Mouse (Mus musculus) small intestine, adult 2 months (tissue): ENCODE data around the gene D230025D16Rik. TPM values are rescaled to one million over a fixed set of nuclear protein-coding genes. Genes with fewer than 3 reads are reported as not detected.

ENCODE experiments used
- H3K27ac ChIP-seq: fragments of 200-500 bp; 2 replicates; pipeline ENCODE4 v1.5.1; 2012; ENCODE audit warnings: low read depth, low read length, control low read depth, inconsistent platforms; ENCODE audit not compliant: insufficient read depth
- H3K27me3 ChIP-seq: fragments of 200-500 bp; 2 replicates; pipeline ENCODE4 v1.6.1; 2012; ENCODE audit warnings: mild to moderate bottlenecking, moderate library complexity, low read length, inconsistent platforms; ENCODE audit not compliant: control insufficient read depth, insufficient read depth
- H3K36me3 ChIP-seq: fragments of 200-500 bp; 2 replicates; pipeline ENCODE4 v1.6.1; 2012; ENCODE audit warnings: mild to moderate bottlenecking, low read length, control low read depth, inconsistent platforms; ENCODE audit not compliant: control insufficient read depth, insufficient read depth
- H3K4me1 ChIP-seq: fragments of 200-500 bp; 2 replicates; pipeline ENCODE4 v1.6.1; 2012; ENCODE audit warnings: low read length, inconsistent platforms, mixed read lengths; ENCODE audit not compliant: control insufficient read depth, insufficient read depth, insufficient read length
- H3K4me3 ChIP-seq: fragments of 200-500 bp; 2 replicates; pipeline ENCODE4 v1.5.1; 2012; ENCODE audit warnings: low read depth, mild to moderate bottlenecking, control low read depth, inconsistent platforms, low read length, moderate library complexity
- CTCF ChIP-seq: fragments of 200-500 bp; IDR thresholded peaks from 2 replicates; pipeline ENCODE4 v1.5.1; 2012; ENCODE audit warnings: low read depth, mild to moderate bottlenecking, control low read depth, inconsistent platforms, low read length, moderate library complexity, mixed read lengths; ENCODE audit not compliant: insufficient replicate concordance, insufficient read length; ENCODE audit errors: extremely low read depth
- POLR2A ChIP-seq: fragments of 200-500 bp; IDR thresholded peaks from 2 replicates; pipeline ENCODE4 v1.6.1; 2012; ENCODE audit warnings: low read depth, mild to moderate bottlenecking, control low read depth, inconsistent platforms, low read length, moderate library complexity
- WGBS: fragments of 180-500 bp; shearing (Covaris S2); methylation state at CpG from one replicate; pipeline ENCODE4 v1.1.7; 2018; 5-methylcytosine and 5-hydroxymethylcytosine counted together
- polyA plus RNA-seq: library from polyadenylated mRNA; depleted of rRNA; stranded (reverse); fragments of >200 nt; gene quantifications from 2 replicates; pipeline ENCODE4 v1.2.3, GENCODE M21; 2012

Gene D230025D16Rik
- polyA plus RNA-seq, 1 experiment: 9.4 TPM

DNA sequence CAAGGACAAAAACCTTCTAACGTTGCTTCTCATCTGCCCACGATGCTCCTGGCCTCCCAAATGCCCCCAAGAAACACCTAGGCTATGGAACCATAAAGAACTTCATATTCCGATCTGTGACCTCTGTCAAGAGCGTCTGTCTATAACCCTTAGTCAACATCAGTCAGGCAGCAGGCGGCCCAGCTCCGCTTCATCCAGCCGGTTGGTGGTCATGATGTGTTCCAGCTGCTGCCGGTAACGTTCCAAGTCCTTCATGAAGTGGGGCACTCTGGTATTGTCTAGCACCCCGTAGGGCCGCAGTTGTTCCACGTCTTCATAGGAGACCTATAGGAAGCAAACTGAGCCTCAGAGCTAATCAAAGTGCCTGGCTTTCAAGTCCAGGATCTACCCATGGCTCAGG, 56.9 kb downstream of the D230025D16Rik start:
- Histone ChIP-seq H3K27ac (no peak overlapping the region), H3K4me1 (peaks cover 13% of the 10 kb centered on the region; the same call in 1 of the 2 replicates), H3K36me3 (no peaks in the 10 kb centered on the region), H3K27me3 (peaks cover 8% of the 10 kb centered on the region), H3K4me3 (no peak overlapping the region)
- TF ChIP-seq POLR2A (no peak), CTCF (no peak)
- WGBS: 92% methylated on average over 12 of the region's 12 CpGs

GRCm38 (mm10) chr8:105282239-105282638, 57.3 kb downstream of the D230025D16Rik start:
- H3K27me3 ChIP-seq: peaks cover 4% of the 10 kb centered on the region; the same call in 1 of the 2 replicates
- peaks cover 13% of the 10 kb centered on the region; the same call in 1 of the 2 replicates for H3K4me1 ChIP-seq
- no peak overlapping the region for H3K4me3 ChIP-seq
- H3K36me3 ChIP-seq: no peaks in the 10 kb centered on the region
- 88% methylated on average over 4 of the region's 4 CpGs for WGBS
- TF ChIP-seq CTCF (no peak), POLR2A (no peak)
- H3K27ac ChIP-seq: no peak overlapping the region

DNA sequence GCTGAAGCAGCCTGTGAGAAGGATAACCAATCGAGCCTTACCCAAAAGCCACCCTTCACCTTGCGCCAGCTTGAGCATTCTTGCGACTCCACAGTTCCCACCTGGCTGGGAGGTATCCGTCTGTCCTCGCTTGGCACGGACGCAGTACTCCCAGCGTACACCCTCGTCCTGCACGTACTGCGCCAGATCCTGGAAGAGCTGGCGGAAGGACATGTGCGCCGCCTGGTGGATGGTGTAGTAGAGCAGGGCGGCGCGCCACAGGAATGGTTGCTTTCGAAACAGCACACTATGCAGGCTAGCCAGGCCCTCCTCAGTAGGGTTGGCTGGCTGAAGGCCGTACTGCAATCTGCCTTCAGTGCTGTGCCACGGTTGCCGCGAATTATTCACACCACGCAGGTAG, 58.1 kb downstream of the D230025D16Rik start:
- 37% methylated on average over 23 of the region's 23 CpGs for WGBS
- no peak for TF ChIP-seq POLR2A
- TF ChIP-seq CTCF: peak; percentile 73

GRCm38 (mm10) chr8:105285514-105285913, 60.6 kb downstream of the D230025D16Rik start:
- no peaks in the 10 kb centered on the region for H3K36me3 ChIP-seq
- 77% methylated on average over 12 of the region's 12 CpGs for WGBS
- no peak overlapping the region for H3K4me3 ChIP-seq
- no peaks in the 10 kb centered on the region; the same call in 1 of the 2 replicates for H3K27me3 ChIP-seq
- TF ChIP-seq POLR2A (no peak), CTCF (no peak)
- H3K4me1 ChIP-seq: peaks cover 12% of the 10 kb centered on the region
- H3K27ac ChIP-seq: no peak overlapping the region

More for the DNA sequence above, 58.1 kb downstream of the D230025D16Rik start:
- no peaks in the 10 kb centered on the region for H3K27me3 ChIP-seq
- no peaks in the 10 kb centered on the region for H3K36me3 ChIP-seq
- no peak overlapping the region for H3K27ac ChIP-seq
- H3K4me3 ChIP-seq: peak overlapping the region; percentile 17; the same call in 1 of the 2 replicates
- peaks cover 13% of the 10 kb centered on the region; the same call in 1 of the 2 replicates for H3K4me1 ChIP-seq

- Histone ChIP-seq H3K4me1 (peaks cover 15% of the 10 kb centered on the region), H3K4me3 (no peak overlapping the region), H3K36me3 (no peaks in the 10 kb centered on the region), H3K27me3 (no peaks in the 10 kb centered on the region; the same call in 1 of the 2 replicates), H3K27ac (no peak overlapping the region)
- 92% methylated on average over 4 of the region's 4 CpGs for WGBS
- TF ChIP-seq CTCF (no peak), POLR2A (no peak)
These were observed 62.0 kb downstream of the D230025D16Rik start for GRCm38 (mm10) chr8:105286907-105287306.

DNA sequence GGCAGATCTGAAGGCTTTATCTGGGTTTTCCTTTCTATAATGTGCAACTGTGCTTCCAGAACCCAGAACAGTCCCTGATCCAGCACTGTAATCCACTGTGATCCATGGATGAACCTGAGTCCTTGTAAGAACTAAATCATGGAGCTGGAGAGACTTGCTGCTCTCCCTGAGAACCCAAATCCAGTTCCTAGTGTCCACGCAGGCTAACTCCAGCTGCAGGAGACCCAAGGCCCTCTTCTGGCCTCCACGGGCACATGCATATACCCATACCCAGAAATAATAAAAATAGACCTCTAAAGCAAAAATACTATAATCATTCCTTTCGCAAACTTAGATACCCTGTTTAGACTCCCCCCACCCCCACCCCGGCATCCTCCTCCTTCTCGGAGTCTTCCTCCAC, 63.3 kb downstream of the D230025D16Rik start:
- Histone ChIP-seq H3K36me3 (no peaks in the 10 kb centered on the region), H3K27me3 (no peaks in the 10 kb centered on the region; the same call in 1 of the 2 replicates), H3K4me3 (no peak overlapping the region), H3K4me1 (peaks cover 13% of the 10 kb centered on the region), H3K27ac (no peak overlapping the region)
- WGBS: 82% methylated on average over 5 of the region's 5 CpGs
- TF ChIP-seq CTCF (no peak), POLR2A (no peak)

DNA sequence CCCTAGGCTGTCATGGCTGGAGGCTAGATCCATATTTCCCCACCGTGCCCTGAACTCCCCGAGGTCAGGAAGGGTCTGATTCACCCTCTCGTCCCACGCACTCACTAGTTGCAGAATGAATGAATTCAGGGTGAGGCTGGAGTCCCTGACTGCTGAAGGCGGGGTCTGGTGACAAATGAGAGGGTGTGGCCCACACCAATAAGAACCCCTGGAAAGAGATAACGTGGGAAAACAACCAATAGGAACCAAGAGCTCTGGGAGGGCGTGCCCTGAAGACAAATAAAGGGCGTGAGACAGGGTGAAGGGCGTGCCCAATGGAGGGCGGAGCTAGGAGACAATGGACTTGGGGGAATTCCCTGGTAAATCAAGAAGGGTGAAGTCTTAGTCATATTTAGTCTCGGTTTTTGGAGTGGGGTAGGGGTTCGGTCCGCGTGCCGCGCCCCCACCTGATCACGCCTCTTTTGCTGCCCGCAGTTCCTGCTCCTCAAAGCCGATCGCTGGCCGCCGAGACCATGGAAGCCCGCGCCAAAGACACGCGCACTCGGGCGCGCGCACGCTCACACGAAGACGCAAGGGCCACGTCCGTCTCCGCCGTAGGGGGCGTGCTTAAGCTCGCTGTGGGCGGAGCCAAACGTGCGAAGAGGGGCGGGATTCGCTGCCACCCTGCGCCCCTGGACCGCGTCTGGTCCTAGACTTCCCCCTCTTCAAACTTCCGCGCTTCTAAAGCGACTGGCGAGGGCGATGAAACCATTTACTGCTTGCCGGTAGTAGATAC, 64.2 kb downstream of the D230025D16Rik start:
- Histone ChIP-seq H3K4me1 (peaks cover 12% of the 10 kb centered on the region), H3K4me3 (peak overlapping the region; percentile 75), H3K27me3 (no peaks in the 10 kb centered on the region; the same call in 1 of the 2 replicates), H3K36me3 (no peaks in the 10 kb centered on the region), H3K27ac (peak overlapping the region; percentile 23; the same call in 1 of the 2 replicates)
- 1% methylated on average over 53 of the region's 53 CpGs for WGBS
- TF ChIP-seq POLR2A (0 out of 2 replicates have a peak, but pooled peaks have one; percentile 13), CTCF (peak; percentile 8; the same call in 1 of the 2 replicates)
